Mouse (Mus musculus): ENCODE data around the gene Tmem178.

DNA sequence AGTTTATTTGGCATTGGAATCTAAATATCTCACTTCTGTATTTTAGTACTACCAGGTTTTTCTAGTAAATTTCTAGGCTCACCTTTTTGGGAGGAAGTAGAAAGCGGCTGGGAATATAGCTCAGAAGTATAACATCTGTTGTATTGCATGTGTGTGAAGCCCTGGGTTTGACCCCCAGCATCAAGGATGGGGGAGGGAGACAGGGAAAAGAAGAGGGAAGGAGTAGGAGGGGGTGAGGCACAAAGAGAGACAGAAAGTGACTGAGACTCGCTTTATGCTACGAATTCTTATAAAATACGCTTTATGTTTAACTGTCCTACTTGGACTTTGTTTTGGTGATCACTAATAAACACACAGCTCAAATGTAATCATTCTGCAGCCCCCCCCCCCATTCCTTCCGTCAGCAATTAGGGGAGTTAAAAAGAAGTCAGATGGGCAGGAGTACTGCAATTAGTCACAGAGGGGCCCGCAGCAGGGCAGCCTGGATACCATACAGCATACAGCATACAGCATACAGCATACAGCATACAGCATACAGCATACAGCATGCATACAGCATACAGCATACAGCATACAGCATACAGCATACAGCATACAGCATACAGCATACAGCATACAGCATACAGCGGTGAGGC, 103.6 kb downstream of the Tmem178 start:
- TF ChIP-seq CTCF (IDR thresholded peaks at IDR 0.05; ENCODE audit: extremely low read depth, insufficient read depth, low read length) = no peak
- no peak for TF ChIP-seq POLR2A (IDR thresholded peaks at IDR 0.05; ENCODE audit: extremely low read depth, insufficient read depth, low read length)
